Mouse (Mus musculus): ENCODE measurements around the gene Znhit3.

GRCm38 (mm10) chr11:84908480-84908879 is 7.7 kb downstream of the Znhit3 start:
- no peak for TF ChIP-seq CTCF (IDR thresholded peaks at IDR 0.05; ENCODE audit: low read depth, low read length)
- no peak for TF ChIP-seq POLR2AphosphoS5 (IDR thresholded peaks at IDR 0.05; ENCODE audit: insufficient replicate concordance, low read depth, low read length)
- no peak for TF ChIP-seq GATA1 (IDR thresholded peaks at IDR 0.05; ENCODE audit: borderline replicate concordance, low read length)
- no peak for TF ChIP-seq GATA2 (IDR thresholded peaks at IDR 0.05; ENCODE audit: borderline replicate concordance, low read depth, low read length)
